ENCODE assay signal across 9 mouse cellular contexts in the genomic region with DNA sequence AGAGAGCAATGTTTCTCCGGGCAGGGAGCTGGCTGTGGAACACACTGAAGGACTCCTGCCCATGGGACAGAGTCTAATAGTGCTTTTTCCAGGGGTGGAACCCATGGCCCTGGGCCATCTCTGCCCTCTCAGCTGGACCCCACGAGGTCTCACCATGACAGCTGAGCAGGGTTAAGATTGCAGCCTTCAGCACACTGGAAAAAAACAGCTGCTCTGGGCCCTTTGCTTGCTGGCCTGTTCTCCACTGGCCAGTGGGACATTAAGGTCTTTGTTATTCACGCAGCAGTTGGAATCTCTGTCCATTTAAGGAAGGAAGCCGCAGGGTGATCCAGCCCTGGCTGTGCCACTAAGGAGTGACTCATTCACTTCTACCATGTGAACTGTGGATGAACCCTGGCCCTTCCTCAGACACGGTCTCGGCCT.
DNase-seq lines count a peak whose midpoint lies in the region; ATAC-seq lines count a peak whose summit lies in the region.
"Had no signal": no experiment of that assay in that cellular context is flagged by ENCODE, and none has a peak within 500 bp of the region (broad histone marks: within the 10 kb centered on the region; RNA-seq: fewer than 3 reads in every experiment).

No protein-coding gene starts in this region.

- no peaks in the 10 kb centered on the region for H3K9me3 ChIP-seq in midbrain, embryonic 11.5 days (ENCODE audit: control insufficient read depth, low read length)
- H3K9me3 ChIP-seq in midbrain, embryonic 13.5 days = no peaks in the 10 kb centered on the region
- H3K9me3 ChIP-seq in embryonic facial prominence, embryonic 15.5 days (replicated peaks) = no peaks in the 10 kb centered on the region
- H3K9me3 ChIP-seq in liver, embryonic 16.5 days (replicated peaks; ENCODE audit: control insufficient read depth, low read length) = no peaks in the 10 kb centered on the region
- H3K9me3 ChIP-seq: hindbrain, embryonic 15.5 days had no signal

- no peak for DNase-seq in midbrain, embryonic 11.5 days (ENCODE audit: low spot score, missing footprints)
- DNase-seq in heart, postnatal 4 days = peak; percentile 62
- no peak for DNase-seq in layer of hippocampus, postnatal 36 days
- no peak for DNase-seq in spleen, postnatal 14 days (ENCODE audit: low spot score in 2 of 2)
- DNase-seq in thymus, postnatal 0 days (ENCODE audit: low spot score) = no peak

- H3K4me1 ChIP-seq in midbrain, embryonic 11.5 days (ENCODE audit: control insufficient read depth, insufficient read depth, low read length) = peaks cover 2% of the 10 kb centered on the region; the same call in 1 of the 2 replicates
- peaks cover 8% of the 10 kb centered on the region; the same call in 1 of the 2 replicates for H3K4me1 ChIP-seq in midbrain, embryonic 13.5 days (replicated peaks)
- H3K4me1 ChIP-seq in embryonic facial prominence, embryonic 15.5 days = peaks cover 14% of the 10 kb centered on the region; the same call in 1 of the 2 replicates
- H3K4me1 ChIP-seq in liver, embryonic 16.5 days (ENCODE audit: control insufficient read depth, low read depth, low read length) = no peaks in the 10 kb centered on the region

- H3K9ac ChIP-seq in midbrain, embryonic 11.5 days (ENCODE audit: low read length) = no peak overlapping the region
- no peak overlapping the region for H3K9ac ChIP-seq in midbrain, embryonic 13.5 days (replicated peaks)
- H3K9ac ChIP-seq in embryonic facial prominence, embryonic 15.5 days = no peak overlapping the region
- no peak overlapping the region for H3K9ac ChIP-seq in liver, embryonic 16.5 days (ENCODE audit: low read depth, low read length)
- H3K9ac ChIP-seq: hindbrain, embryonic 15.5 days had no signal

- no peaks in the 10 kb centered on the region for H3K36me3 ChIP-seq in midbrain, embryonic 11.5 days (ENCODE audit: control insufficient read depth, insufficient read depth, low read length)
- no peaks in the 10 kb centered on the region for H3K36me3 ChIP-seq in midbrain, embryonic 13.5 days
- H3K36me3 ChIP-seq in embryonic facial prominence, embryonic 15.5 days = no peaks in the 10 kb centered on the region
- H3K36me3 ChIP-seq in liver, embryonic 16.5 days (ENCODE audit: control insufficient read depth, insufficient read depth) = no peaks in the 10 kb centered on the region
- H3K36me3 ChIP-seq: hindbrain, embryonic 15.5 days had no signal

- no peak overlapping the region for H3K27ac ChIP-seq in midbrain, embryonic 11.5 days (ENCODE audit: low read depth, low read length)
- no peak overlapping the region for H3K27ac ChIP-seq in midbrain, embryonic 13.5 days
- H3K27ac ChIP-seq in embryonic facial prominence, embryonic 15.5 days (replicated peaks) = 0 out of 2 replicates have a peak overlapping the region, but pooled peaks have one; percentile 48
- H3K27ac ChIP-seq in liver, embryonic 16.5 days (ENCODE audit: low read length) = no peak overlapping the region
- H3K27ac ChIP-seq: hindbrain, embryonic 15.5 days had no signal

- ATAC-seq in midbrain, embryonic 11.5 days (ENCODE audit: low FRiP score) = peak; percentile 33; the same call in 1 of the 2 replicates
- no peak for ATAC-seq in midbrain, embryonic 13.5 days
- peak; percentile 74 for ATAC-seq in embryonic facial prominence, embryonic 15.5 days (ENCODE audit: insufficient number of reproducible peaks, low FRiP score, low TSS enrichment, low read depth)
- ATAC-seq in liver, embryonic 16.5 days (ENCODE audit: low read depth) = peak; percentile 26; the same call in 1 of the 2 replicates

- no peaks in the 10 kb centered on the region for H3K27me3 ChIP-seq in midbrain, embryonic 11.5 days (ENCODE audit: control insufficient read depth, insufficient read depth, low read length)
- peaks cover 3% of the 10 kb centered on the region; the same call in 1 of the 2 replicates for H3K27me3 ChIP-seq in midbrain, embryonic 13.5 days
- H3K27me3 ChIP-seq in embryonic facial prominence, embryonic 15.5 days = no peaks in the 10 kb centered on the region
- no peaks in the 10 kb centered on the region for H3K27me3 ChIP-seq in liver, embryonic 16.5 days (ENCODE audit: control insufficient read depth, insufficient read depth, low read depth, low read length)
- H3K27me3 ChIP-seq: hindbrain, embryonic 15.5 days had no signal

- no peak overlapping the region for H3K4me2 ChIP-seq in midbrain, embryonic 11.5 days
- no peak overlapping the region for H3K4me2 ChIP-seq in midbrain, embryonic 13.5 days (replicated peaks)
- H3K4me2 ChIP-seq in embryonic facial prominence, embryonic 15.5 days (replicated peaks) = no peak overlapping the region
- no peak overlapping the region for H3K4me2 ChIP-seq in liver, embryonic 16.5 days (ENCODE audit: low read depth, low read length)
- H3K4me2 ChIP-seq: hindbrain, embryonic 15.5 days had no signal

- H3K4me3 ChIP-seq in midbrain, embryonic 11.5 days (ENCODE audit: low read depth, low read length) = no peak overlapping the region
- H3K4me3 ChIP-seq in midbrain, embryonic 13.5 days (replicated peaks) = no peak overlapping the region
- no peak overlapping the region for H3K4me3 ChIP-seq in embryonic facial prominence, embryonic 15.5 days (replicated peaks)
- H3K4me3 ChIP-seq in liver, embryonic 16.5 days (ENCODE audit: low read depth, low read length) = no peak overlapping the region
- H3K4me3 ChIP-seq: hindbrain, embryonic 15.5 days had no signal

- WGBS in midbrain, embryonic 11.5 days = 65% methylated on average over 6 of the region's 6 CpGs
- WGBS in midbrain, embryonic 13.5 days = 59% methylated on average over 6 of the region's 6 CpGs
- WGBS in embryonic facial prominence, embryonic 15.5 days = 28% methylated on average over 6 of the region's 6 CpGs
- 45% methylated on average over 6 of the region's 6 CpGs for WGBS in liver, embryonic 16.5 days (ENCODE audit: insufficient replicate concordance)
